Mouse (Mus musculus): ENCODE measurements at regions not wholly inside any gene's neighbourhood (a gene's known extent, or its start where the extent isn't known, plus 50 kb on each side); places are given as distances from the start of the nearest gene placed in this dataset.

GRCm38 (mm10) chr3:23071486-23071885, 995.0 kb downstream of the Tbl1xr1 start:
- H3K9ac ChIP-seq (ENCODE audit: low read length) = no peak overlapping the region
- no peak overlapping the region for H3K27ac ChIP-seq (ENCODE audit: low read depth, low read length)
- H3K4me2 ChIP-seq (ENCODE audit: low read depth, low read length, severe bottlenecking) = no peak overlapping the region
- no peaks in the 10 kb centered on the region for H3K36me3 ChIP-seq (ENCODE audit: control insufficient read depth, insufficient read depth, low read length)
- 90% methylated on average over 2 of the region's 2 CpGs for WGBS
- H3K9me3 ChIP-seq (ENCODE audit: control insufficient read depth, low read length) = no peaks in the 10 kb centered on the region
- H3K4me1 ChIP-seq (replicated peaks; ENCODE audit: control insufficient read depth, insufficient read depth, low read length) = no peaks in the 10 kb centered on the region
- no peak overlapping the region for H3K4me3 ChIP-seq (ENCODE audit: low read depth, low read length)
- ATAC-seq (replicated peaks; ENCODE audit: low FRiP score) = no peak
- no peaks in the 10 kb centered on the region for H3K27me3 ChIP-seq (ENCODE audit: control insufficient read depth, insufficient read depth, low read length)
- DNase-seq (ENCODE audit: low spot score) = no peak

Data from forebrain, embryonic 11.5 days (tissue).